Mouse (Mus musculus): ENCODE measurements at regions not wholly inside any gene's neighbourhood (a gene's known extent, or its start where the extent isn't known, plus 50 kb on each side); places are given as distances from the start of the nearest gene placed in this dataset.

GRCm38 (mm10) chr15:88146118-88146517 is 454.0 kb upstream of the Zdhhc25 start:
- peak; percentile 75; the same call in 1 of the 2 replicates for ATAC-seq
- no peaks in the 10 kb centered on the region for H3K9me3 ChIP-seq (replicated peaks)
- no peaks in the 10 kb centered on the region for H3K36me3 ChIP-seq (ENCODE audit: poor library complexity, severe bottlenecking)
- peaks cover 7% of the 10 kb centered on the region; the same call in 1 of the 2 replicates for H3K27me3 ChIP-seq
- H3K4me2 ChIP-seq = no peak overlapping the region
- no peaks in the 10 kb centered on the region for H3K4me1 ChIP-seq
- no peak overlapping the region for H3K9ac ChIP-seq
- H3K27ac ChIP-seq = no peak overlapping the region
- no peak overlapping the region for H3K4me3 ChIP-seq
- WGBS = 44% methylated on average over 7 of the region's 7 CpGs

DNA sequence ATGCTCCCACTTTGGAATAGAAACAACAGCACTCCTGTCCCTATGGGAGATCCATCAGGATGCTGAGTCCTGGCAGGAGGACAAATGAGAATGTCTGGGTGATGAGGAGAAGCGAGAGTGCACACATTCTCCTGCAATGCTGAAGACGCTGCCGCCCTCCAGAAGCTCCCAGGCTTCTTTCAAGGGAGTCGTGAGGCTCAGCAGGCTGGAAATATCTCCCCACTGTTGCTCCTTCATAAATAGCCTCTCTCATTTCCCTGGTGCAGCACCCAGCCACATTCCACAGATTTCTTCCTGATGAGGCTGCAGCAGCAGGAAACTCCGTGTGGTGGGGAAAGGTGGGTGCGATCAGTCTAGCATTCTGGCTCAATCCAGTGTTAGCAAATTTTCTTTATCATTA is 448.9 kb upstream of the Zdhhc25 start:
- no peak overlapping the region for H3K27ac ChIP-seq
- ATAC-seq = no peak

DNA sequence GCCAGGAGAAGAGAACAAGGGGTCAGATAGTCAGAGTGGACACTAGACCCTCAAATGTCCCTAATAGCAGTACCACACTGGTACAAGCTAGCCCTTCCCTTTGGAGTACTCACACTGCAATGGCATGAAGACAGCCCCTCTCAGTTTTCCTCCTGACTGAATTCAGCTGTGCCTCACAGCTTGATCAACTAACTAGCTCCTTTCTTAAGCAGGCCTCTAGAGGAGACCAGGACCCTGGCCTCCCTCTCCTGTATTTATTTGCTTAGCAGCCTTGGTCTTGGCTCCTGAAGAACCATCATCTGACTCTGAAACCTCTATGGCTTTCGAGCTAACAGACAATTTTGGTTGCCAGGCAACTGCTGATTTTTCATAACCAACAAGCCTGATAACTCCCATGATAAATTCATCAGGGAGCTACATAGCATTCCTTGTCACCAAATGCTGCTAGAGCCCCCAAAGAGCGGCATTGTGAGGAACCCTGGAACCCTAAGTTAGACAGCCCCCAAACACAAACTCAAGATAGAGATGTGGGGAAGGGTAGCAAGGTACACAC is 440.4 kb upstream of the Zdhhc25 start:
- no peak overlapping the region for H3K4me2 ChIP-seq
- H3K36me3 ChIP-seq (ENCODE audit: poor library complexity, severe bottlenecking) = no peaks in the 10 kb centered on the region
- peaks cover 10% of the 10 kb centered on the region for H3K4me1 ChIP-seq
- H3K27ac ChIP-seq = no peak overlapping the region
- H3K27me3 ChIP-seq = no peaks in the 10 kb centered on the region
- no peak overlapping the region for H3K9ac ChIP-seq
- H3K4me3 ChIP-seq = no peak overlapping the region
- 84% methylated on average over 2 of the region's 2 CpGs for WGBS
- ATAC-seq = no peak
- H3K9me3 ChIP-seq (replicated peaks) = no peaks in the 10 kb centered on the region

More for the DNA sequence above, 448.9 kb upstream of the Zdhhc25 start:
- no peak overlapping the region for H3K4me2 ChIP-seq
- no peaks in the 10 kb centered on the region for H3K4me1 ChIP-seq
- WGBS = 84% methylated on average over 6 of the region's 6 CpGs
- no peaks in the 10 kb centered on the region for H3K36me3 ChIP-seq (ENCODE audit: poor library complexity, severe bottlenecking)
- H3K27me3 ChIP-seq = peaks cover 5% of the 10 kb centered on the region; the same call in 1 of the 2 replicates
- no peaks in the 10 kb centered on the region for H3K9me3 ChIP-seq (replicated peaks)
- no peak overlapping the region for H3K4me3 ChIP-seq
- no peak overlapping the region for H3K9ac ChIP-seq

DNA sequence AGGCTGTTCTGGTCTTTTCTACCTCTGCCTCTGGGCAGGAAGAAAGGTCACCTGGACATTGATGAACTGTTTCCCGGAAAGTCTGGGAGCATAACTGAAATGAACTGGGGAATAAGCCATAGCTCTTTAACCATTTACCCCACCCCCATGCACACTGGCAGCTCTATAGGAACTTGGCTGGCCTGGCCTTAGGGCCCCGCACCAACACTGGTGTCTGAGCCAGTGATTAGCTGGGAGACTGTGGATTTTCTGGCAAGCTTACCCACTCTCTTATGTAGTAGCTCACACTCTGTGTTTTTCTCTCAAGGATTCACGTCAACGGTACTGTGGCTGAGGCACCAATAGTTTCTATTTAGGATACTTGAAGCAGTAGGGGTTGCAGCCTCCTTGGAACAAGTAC is 439.8 kb upstream of the Zdhhc25 start:
- no peak for ATAC-seq
- Histone ChIP-seq H3K27ac (no peak overlapping the region), H3K9me3 (replicated peaks) (no peaks in the 10 kb centered on the region), H3K4me2 (no peak overlapping the region), H3K9ac (no peak overlapping the region), H3K27me3 (no peaks in the 10 kb centered on the region), H3K36me3 (ENCODE audit: poor library complexity, severe bottlenecking) (no peaks in the 10 kb centered on the region), H3K4me1 (peaks cover 10% of the 10 kb centered on the region), H3K4me3 (no peak overlapping the region)
- 86% methylated on average over 4 of the region's 4 CpGs for WGBS

- WGBS = 37% methylated on average over 3 of the region's 3 CpGs
- ATAC-seq = no peak
- no peak overlapping the region for H3K9ac ChIP-seq
- no peak overlapping the region for H3K27ac ChIP-seq
- no peak overlapping the region for H3K4me2 ChIP-seq
- no peak overlapping the region for H3K4me3 ChIP-seq
- peaks cover 10% of the 10 kb centered on the region for H3K4me1 ChIP-seq
- H3K27me3 ChIP-seq = no peaks in the 10 kb centered on the region
- no peaks in the 10 kb centered on the region for H3K36me3 ChIP-seq (ENCODE audit: poor library complexity, severe bottlenecking)
- H3K9me3 ChIP-seq (replicated peaks) = no peaks in the 10 kb centered on the region
Measured at GRCm38 (mm10) chr15:88163438-88163837, 436.7 kb upstream of the Zdhhc25 start.

DNA sequence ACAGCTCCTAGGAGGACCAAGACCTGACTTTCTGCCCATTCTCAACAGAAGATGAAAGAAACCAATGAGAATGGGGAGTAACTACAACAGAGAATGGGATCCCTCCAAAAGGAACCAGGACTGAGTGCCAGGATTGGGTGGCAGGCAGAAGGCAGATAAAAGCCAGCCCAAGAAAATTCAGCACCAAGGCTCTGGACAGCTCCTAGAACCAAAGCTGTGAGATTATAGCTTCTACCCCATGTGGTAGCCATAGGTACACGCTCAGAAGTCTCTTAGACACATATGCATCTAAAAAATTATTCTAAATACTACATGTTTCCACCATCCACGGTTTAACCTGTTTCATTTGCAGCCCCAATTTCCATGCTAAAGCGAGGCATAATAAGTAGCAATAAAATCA is 425.8 kb upstream of the Zdhhc25 start:
- 42% methylated on average over 3 of the region's 3 CpGs for WGBS

DNA sequence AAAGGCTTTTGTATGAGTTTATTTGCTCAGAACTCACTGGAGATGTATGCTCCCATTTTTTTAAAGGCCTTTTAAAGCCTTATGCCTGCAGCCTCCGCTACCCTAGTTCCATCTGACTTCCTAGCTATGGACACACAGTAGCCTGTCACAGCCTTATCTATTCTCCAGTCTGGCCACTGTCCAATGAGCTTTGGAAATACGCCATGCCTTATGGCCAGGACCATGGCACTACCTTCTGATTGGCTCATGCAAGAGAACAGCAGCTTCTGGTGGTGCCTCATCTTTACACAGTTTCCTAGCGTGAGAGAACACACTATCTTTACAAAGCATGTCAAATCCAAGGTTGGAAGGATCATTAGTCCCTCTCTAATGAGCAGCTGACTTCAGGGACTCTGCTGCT is 424.1 kb upstream of the Zdhhc25 start:
- ATAC-seq = no peak
- H3K9ac ChIP-seq = no peak overlapping the region
- no peaks in the 10 kb centered on the region for H3K9me3 ChIP-seq (replicated peaks)
- H3K36me3 ChIP-seq (ENCODE audit: poor library complexity, severe bottlenecking) = no peaks in the 10 kb centered on the region
- no peak overlapping the region for H3K4me2 ChIP-seq
- no peaks in the 10 kb centered on the region for H3K27me3 ChIP-seq
- no peaks in the 10 kb centered on the region for H3K4me1 ChIP-seq
- WGBS = 68% methylated on average over 3 of the region's 3 CpGs
- no peak overlapping the region for H3K27ac ChIP-seq
- no peak overlapping the region for H3K4me3 ChIP-seq

More for the DNA sequence above, 425.8 kb upstream of the Zdhhc25 start:
- H3K36me3 ChIP-seq (ENCODE audit: poor library complexity, severe bottlenecking) = no peaks in the 10 kb centered on the region
- H3K4me2 ChIP-seq = no peak overlapping the region
- H3K9me3 ChIP-seq (replicated peaks) = no peaks in the 10 kb centered on the region
- H3K4me1 ChIP-seq = no peaks in the 10 kb centered on the region
- H3K27ac ChIP-seq = no peak overlapping the region
- H3K4me3 ChIP-seq = no peak overlapping the region
- no peaks in the 10 kb centered on the region for H3K27me3 ChIP-seq
- H3K9ac ChIP-seq = no peak overlapping the region
- ATAC-seq = no peak

DNA sequence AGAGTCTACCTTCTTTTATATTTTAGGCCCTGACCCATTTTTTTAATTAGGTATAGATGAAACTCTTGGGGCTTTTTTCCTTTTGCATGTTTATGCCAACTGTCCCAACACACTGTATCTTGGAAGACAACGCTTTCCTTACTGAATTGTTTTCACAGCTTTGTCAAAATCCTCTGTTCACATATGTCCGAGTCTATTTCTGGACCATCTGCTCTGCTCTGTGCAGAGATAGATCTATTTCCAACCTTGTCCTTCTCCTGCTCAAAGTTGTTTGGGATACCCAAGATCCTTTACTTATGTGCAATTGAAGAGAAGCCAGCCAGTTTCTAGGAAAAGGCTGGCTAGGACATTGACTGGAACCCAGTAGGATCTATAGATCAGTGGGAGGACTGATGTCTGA is 403.6 kb upstream of the Zdhhc25 start:
- Histone ChIP-seq H3K9ac (no peak overlapping the region), H3K36me3 (ENCODE audit: poor library complexity, severe bottlenecking) (no peaks in the 10 kb centered on the region), H3K4me3 (no peak overlapping the region), H3K4me1 (no peaks in the 10 kb centered on the region), H3K9me3 (replicated peaks) (no peaks in the 10 kb centered on the region), H3K4me2 (no peak overlapping the region), H3K27ac (no peak overlapping the region), H3K27me3 (no peaks in the 10 kb centered on the region)
- 88% methylated on average over 2 of the region's 2 CpGs for WGBS
- no peak for ATAC-seq

- H3K27me3 ChIP-seq = no peaks in the 10 kb centered on the region
- no peak overlapping the region for H3K4me3 ChIP-seq
- no peaks in the 10 kb centered on the region for H3K36me3 ChIP-seq (ENCODE audit: poor library complexity, severe bottlenecking)
- no peak overlapping the region for H3K27ac ChIP-seq
- H3K9ac ChIP-seq = no peak overlapping the region
- peaks cover 16% of the 10 kb centered on the region for H3K4me1 ChIP-seq
- no peaks in the 10 kb centered on the region for H3K9me3 ChIP-seq (replicated peaks)
- H3K4me2 ChIP-seq = no peak overlapping the region
- no peak for ATAC-seq
- WGBS = 24% methylated on average over 3 of the region's 3 CpGs
Measured at GRCm38 (mm10) chr15:88202736-88203135, 397.4 kb upstream of the Zdhhc25 start.

- WGBS = 44% methylated on average over 3 of the region's 3 CpGs
- Histone ChIP-seq H3K4me2 (no peak overlapping the region), H3K9ac (no peak overlapping the region), H3K4me3 (no peak overlapping the region), H3K27me3 (no peaks in the 10 kb centered on the region), H3K4me1 (0 out of 2 replicates have a peak, but pooled peaks cover 2% of the 10 kb centered on the region), H3K9me3 (replicated peaks) (no peaks in the 10 kb centered on the region), H3K36me3 (ENCODE audit: poor library complexity, severe bottlenecking) (no peaks in the 10 kb centered on the region), H3K27ac (no peak overlapping the region)
- ATAC-seq = no peak
Measured at GRCm38 (mm10) chr15:88213356-88213755, 386.7 kb upstream of the Zdhhc25 start.

GRCm38 (mm10) chr15:88214286-88214685 is 385.8 kb upstream of the Zdhhc25 start:
- H3K4me2 ChIP-seq = no peak overlapping the region
- H3K9me3 ChIP-seq (replicated peaks) = no peaks in the 10 kb centered on the region
- WGBS = 58% methylated on average over 4 of the region's 4 CpGs
- H3K4me1 ChIP-seq = 0 out of 2 replicates have a peak, but pooled peaks cover 2% of the 10 kb centered on the region
- H3K27ac ChIP-seq = no peak overlapping the region
- no peak for ATAC-seq
- H3K9ac ChIP-seq = no peak overlapping the region
- H3K27me3 ChIP-seq = no peaks in the 10 kb centered on the region
- H3K4me3 ChIP-seq = no peak overlapping the region
- no peaks in the 10 kb centered on the region for H3K36me3 ChIP-seq (ENCODE audit: poor library complexity, severe bottlenecking)

DNA sequence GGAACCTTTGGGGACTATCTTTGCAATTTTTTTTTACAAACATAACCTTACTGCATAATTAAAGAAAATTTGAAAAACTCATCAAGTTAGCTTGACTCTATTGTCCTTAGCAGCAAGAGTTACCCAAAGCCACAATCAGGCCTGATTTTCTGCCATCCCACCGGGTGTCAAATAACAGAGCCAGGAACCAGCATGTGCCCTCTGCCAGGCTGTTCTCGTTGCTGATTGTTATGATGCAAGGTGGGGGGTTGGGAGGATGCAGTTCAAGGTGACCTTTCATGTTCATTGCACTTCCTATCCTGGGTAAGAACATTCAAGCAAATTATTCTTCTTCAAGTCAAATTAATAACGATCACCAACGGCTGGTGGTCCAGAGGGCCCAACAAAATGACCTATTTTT is 370.6 kb upstream of the Zdhhc25 start:
- Histone ChIP-seq H3K36me3 (ENCODE audit: poor library complexity, severe bottlenecking) (no peaks in the 10 kb centered on the region), H3K9me3 (replicated peaks) (no peaks in the 10 kb centered on the region), H3K4me1 (no peaks in the 10 kb centered on the region), H3K9ac (no peak overlapping the region), H3K4me3 (no peak overlapping the region), H3K27me3 (no peaks in the 10 kb centered on the region), H3K27ac (no peak overlapping the region), H3K4me2 (no peak overlapping the region)
- WGBS = 44% methylated on average over 4 of the region's 4 CpGs
- ATAC-seq = no peak

GRCm38 (mm10) chr15:88244606-88245005 is 355.5 kb upstream of the Zdhhc25 start:
- WGBS = 90% methylated on average over 13 of the region's 13 CpGs
- no peak overlapping the region for H3K27ac ChIP-seq
- H3K27me3 ChIP-seq = peaks cover 14% of the 10 kb centered on the region
- H3K4me2 ChIP-seq = no peak overlapping the region
- H3K36me3 ChIP-seq (ENCODE audit: poor library complexity, severe bottlenecking) = no peaks in the 10 kb centered on the region
- peaks cover 11% of the 10 kb centered on the region for H3K4me1 ChIP-seq
- H3K9me3 ChIP-seq (replicated peaks) = no peaks in the 10 kb centered on the region
- no peak overlapping the region for H3K4me3 ChIP-seq
- ATAC-seq = no peak
- no peak overlapping the region for H3K9ac ChIP-seq
